Mouse (Mus musculus): ENCODE measurements around the gene Ppp1r12b. TPM values are rescaled to one million over a fixed set of nuclear protein-coding genes. Genes with fewer than 3 reads are reported as not detected.

Gene Ppp1r12b
- total and polyA plus RNA-seq, 3 experiments, result 4.7 to 7.8 TPM; not detected in 1

DNA sequence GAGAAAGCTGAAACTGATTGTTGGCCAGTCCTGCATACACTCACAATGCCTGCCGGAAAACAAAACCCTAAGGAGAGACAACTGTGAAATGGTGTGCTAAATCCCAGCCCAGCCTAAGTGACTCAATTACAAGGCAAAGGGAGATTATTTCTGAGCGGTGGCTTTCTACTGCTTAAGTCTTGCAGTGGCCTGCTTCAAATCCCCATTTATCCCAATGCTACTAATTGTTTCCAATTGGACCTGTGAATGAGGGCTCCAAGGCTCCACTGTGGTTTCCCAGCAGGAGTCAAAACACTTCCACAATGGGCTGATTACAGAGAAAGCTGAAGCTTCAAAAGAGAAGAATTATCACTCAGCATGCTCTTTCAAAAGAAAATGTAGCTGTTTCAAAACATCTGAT is 95.2 kb downstream of the Ppp1r12b start:
- H3K27me3 ChIP-seq (ENCODE audit: control insufficient read depth in 1 of 2, insufficient read depth in 2 of 2, low read length in 2 of 2), result no peaks in the 10 kb centered on the region
- H3K4me1 ChIP-seq (ENCODE audit: control insufficient read depth in 1 of 2, insufficient read depth in 2 of 2, low read length in 2 of 2), result no peaks in the 10 kb centered on the region
- DNase-seq (ENCODE audit: low read depth, low spot score), result no peak
- H3K27ac ChIP-seq (ENCODE audit: control insufficient read depth, low read depth, low read length), result no peak overlapping the region
- no peaks in the 10 kb centered on the region for H3K9me3 ChIP-seq (replicated peaks; ENCODE audit: insufficient read depth, low read length)
- no peaks in the 10 kb centered on the region for H3K36me3 ChIP-seq (ENCODE audit: control insufficient read depth in 1 of 2, insufficient read depth in 2 of 2, low read length in 2 of 2)
- H3K9ac ChIP-seq (ENCODE audit: control insufficient read depth, low read depth, low read length, poor library complexity, severe bottlenecking), result no peak overlapping the region
- no peak overlapping the region for H3K4me3 ChIP-seq (ENCODE audit: control insufficient read depth in 1 of 2, insufficient read depth in 1 of 2, low read depth in 2 of 2, low read length in 2 of 2)
- no peaks in the 10 kb centered on the region for H3K79me2 ChIP-seq (ENCODE audit: control insufficient read depth, insufficient read depth, low read length, poor library complexity)
- TF ChIP-seq E2F4 (IDR thresholded peaks at IDR 0.05; ENCODE audit: borderline replicate concordance, low read depth, low read length), result no peak
- TF ChIP-seq USF1 (IDR thresholded peaks at IDR 0.05; ENCODE audit: low read depth, low read length), result no peak
- TF ChIP-seq USF2 (IDR thresholded peaks at IDR 0.05; ENCODE audit: borderline replicate concordance in 1 of 2, insufficient read depth in 1 of 2, low read depth in 1 of 2, low read length in 2 of 2), result no peak
- no peak for TF ChIP-seq MXI1 (IDR thresholded peaks at IDR 0.05; ENCODE audit: low read depth, low read length)
- no peak for TF ChIP-seq NELFE (IDR thresholded peaks at IDR 0.05; ENCODE audit: low read depth, low read length)
- TF ChIP-seq JUND (IDR thresholded peaks at IDR 0.05; ENCODE audit: low read depth, low read length), result no peak
- no peak for TF ChIP-seq CHD2 (IDR thresholded peaks at IDR 0.05; ENCODE audit: low read length)
- no peak for TF ChIP-seq ZNF384 (IDR thresholded peaks at IDR 0.05; ENCODE audit: low read depth, low read length)
- no peak for TF ChIP-seq MAFK (IDR thresholded peaks at IDR 0.05; ENCODE audit: borderline replicate concordance, low read depth, low read length)
- TF ChIP-seq RAD21 (IDR thresholded peaks at IDR 0.05; ENCODE audit: low read depth, low read length), result no peak
- TF ChIP-seq MEF2A (IDR thresholded peaks at IDR 0.05; ENCODE audit: extremely low read depth, insufficient replicate concordance, low read depth, low read length, poor library complexity, severe bottlenecking), result no peak
- TF ChIP-seq UBTF (IDR thresholded peaks at IDR 0.05; ENCODE audit: borderline replicate concordance, insufficient read depth, low read depth, low read length), result no peak
- no peak for TF ChIP-seq CTCF (IDR thresholded peaks at IDR 0.05 in 2 of 3, conservative IDR thresholded peaks at IDR 0.05 in 1 of 3; ENCODE audit: control insufficient read depth in 1 of 3, insufficient read depth in 1 of 3, low read depth in 2 of 3, low read length in 3 of 3, poor library complexity in 1 of 3, severe bottlenecking in 1 of 3)
- no peak for TF ChIP-seq MAZ (IDR thresholded peaks at IDR 0.05; ENCODE audit: low read depth, low read length)
- TF ChIP-seq TCF12 (IDR thresholded peaks at IDR 0.05; ENCODE audit: low read depth, low read length), result no peak
- TF ChIP-seq RCOR1 (IDR thresholded peaks at IDR 0.05; ENCODE audit: low read depth, low read length), result no peak
- TF ChIP-seq ZMIZ1 (IDR thresholded peaks at IDR 0.05; ENCODE audit: low read depth, low read length), result no peak
- no peak for TF ChIP-seq POLR2A (IDR thresholded peaks at IDR 0.05; ENCODE audit: control insufficient read depth in 1 of 2, insufficient read depth in 1 of 2, low read depth in 1 of 2, low read length in 2 of 2, poor library complexity in 1 of 2)
- TF ChIP-seq POLR2AphosphoS2 (IDR thresholded peaks at IDR 0.05; ENCODE audit: low read length), result no peak

DNA sequence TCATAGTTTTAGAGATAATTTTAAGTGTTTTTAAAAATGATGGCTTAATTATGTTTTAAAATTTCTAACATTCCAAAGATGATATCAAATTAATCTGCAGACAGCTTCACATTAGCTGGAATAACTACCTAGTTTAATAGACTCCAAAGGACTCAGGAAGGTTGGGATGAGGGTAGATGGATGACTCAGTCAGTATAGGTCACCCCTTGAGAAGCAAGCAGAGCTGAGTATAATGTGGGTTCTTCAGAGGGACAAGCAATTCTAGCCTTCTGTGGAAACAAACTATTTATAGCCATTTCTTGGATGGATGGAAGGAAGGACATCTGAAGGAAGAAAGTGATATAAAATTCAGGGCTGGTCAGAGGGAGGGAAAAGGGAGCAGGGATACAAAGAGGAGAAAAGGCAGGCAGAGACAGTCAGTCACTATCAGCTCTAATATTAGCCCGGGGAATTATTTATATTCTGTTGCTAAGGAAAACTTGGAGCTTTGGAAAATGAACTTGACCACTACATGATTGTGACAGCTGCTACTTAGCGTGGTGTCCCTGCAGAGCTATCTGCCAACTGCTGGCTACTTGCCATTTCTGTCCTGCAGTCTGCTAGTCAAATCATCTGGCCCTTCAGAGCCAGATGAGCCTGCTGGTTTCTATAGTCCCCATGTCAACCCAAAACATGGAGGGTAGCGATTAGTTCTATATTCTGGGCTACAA is 97.2 kb downstream of the Ppp1r12b start:
- Histone ChIP-seq H3K4me3 (ENCODE audit: control insufficient read depth in 1 of 2, insufficient read depth in 1 of 2, low read depth in 2 of 2, low read length in 2 of 2) (no peak overlapping the region), H3K79me2 (ENCODE audit: control insufficient read depth, insufficient read depth, low read length, poor library complexity) (no peaks in the 10 kb centered on the region), H3K4me1 (ENCODE audit: control insufficient read depth in 1 of 2, insufficient read depth in 2 of 2, low read length in 2 of 2) (no peaks in the 10 kb centered on the region), H3K27ac (ENCODE audit: control insufficient read depth, low read depth, low read length) (no peak overlapping the region), H3K9ac (ENCODE audit: control insufficient read depth, low read depth, low read length, poor library complexity, severe bottlenecking) (no peak overlapping the region), H3K9me3 (replicated peaks; ENCODE audit: insufficient read depth, low read length) (no peaks in the 10 kb centered on the region), H3K36me3 (ENCODE audit: control insufficient read depth in 1 of 2, insufficient read depth in 2 of 2, low read length in 2 of 2) (no peaks in the 10 kb centered on the region), H3K27me3 (ENCODE audit: control insufficient read depth in 1 of 2, insufficient read depth in 2 of 2, low read length in 2 of 2) (no peaks in the 10 kb centered on the region)
- DNase-seq (ENCODE audit: low read depth, low spot score), result no peak
- TF ChIP-seq MYB (IDR thresholded peaks at IDR 0.05; ENCODE audit: low read depth, low read length) (no peak), HCFC1 (IDR thresholded peaks at IDR 0.05; ENCODE audit: low read depth, low read length) (no peak), GABPA (IDR thresholded peaks at IDR 0.05; ENCODE audit: low read depth, low read length) (no peak), POLR2A (IDR thresholded peaks at IDR 0.05; ENCODE audit: control insufficient read depth in 1 of 2, insufficient read depth in 1 of 2, low read depth in 1 of 2, low read length in 2 of 2, poor library complexity in 1 of 2) (no peak), MXI1 (IDR thresholded peaks at IDR 0.05; ENCODE audit: low read depth, low read length) (no peak), UBTF (IDR thresholded peaks at IDR 0.05; ENCODE audit: borderline replicate concordance, insufficient read depth, low read depth, low read length) (no peak), USF1 (IDR thresholded peaks at IDR 0.05; ENCODE audit: low read depth, low read length) (no peak), ZC3H11A (IDR thresholded peaks at IDR 0.05; ENCODE audit: low read depth, low read length) (no peak), MAFK (IDR thresholded peaks at IDR 0.05; ENCODE audit: borderline replicate concordance, low read depth, low read length) (no peak), CTCF (IDR thresholded peaks at IDR 0.05 in 2 of 3, conservative IDR thresholded peaks at IDR 0.05 in 1 of 3; ENCODE audit: control insufficient read depth in 1 of 3, insufficient read depth in 1 of 3, low read depth in 2 of 3, low read length in 3 of 3, poor library complexity in 1 of 3, severe bottlenecking in 1 of 3) (no peak), SIN3A (IDR thresholded peaks at IDR 0.05; ENCODE audit: low read length) (no peak), CHD1 (IDR thresholded peaks at IDR 0.05; ENCODE audit: low read depth, low read length) (no peak), EP300 (IDR thresholded peaks at IDR 0.05; ENCODE audit: low read depth in 1 of 2, low read length in 2 of 2) (no peak), MEF2A (IDR thresholded peaks at IDR 0.05; ENCODE audit: extremely low read depth, insufficient replicate concordance, low read depth, low read length, poor library complexity, severe bottlenecking) (no peak), TCF12 (IDR thresholded peaks at IDR 0.05; ENCODE audit: low read depth, low read length) (no peak), NRF1 (IDR thresholded peaks at IDR 0.05; ENCODE audit: insufficient read depth, low read depth, low read length, poor library complexity, severe bottlenecking) (no peak)

All from MEL (cell line).